Mouse (Mus musculus): ENCODE data around the gene Mtr.

DNA sequence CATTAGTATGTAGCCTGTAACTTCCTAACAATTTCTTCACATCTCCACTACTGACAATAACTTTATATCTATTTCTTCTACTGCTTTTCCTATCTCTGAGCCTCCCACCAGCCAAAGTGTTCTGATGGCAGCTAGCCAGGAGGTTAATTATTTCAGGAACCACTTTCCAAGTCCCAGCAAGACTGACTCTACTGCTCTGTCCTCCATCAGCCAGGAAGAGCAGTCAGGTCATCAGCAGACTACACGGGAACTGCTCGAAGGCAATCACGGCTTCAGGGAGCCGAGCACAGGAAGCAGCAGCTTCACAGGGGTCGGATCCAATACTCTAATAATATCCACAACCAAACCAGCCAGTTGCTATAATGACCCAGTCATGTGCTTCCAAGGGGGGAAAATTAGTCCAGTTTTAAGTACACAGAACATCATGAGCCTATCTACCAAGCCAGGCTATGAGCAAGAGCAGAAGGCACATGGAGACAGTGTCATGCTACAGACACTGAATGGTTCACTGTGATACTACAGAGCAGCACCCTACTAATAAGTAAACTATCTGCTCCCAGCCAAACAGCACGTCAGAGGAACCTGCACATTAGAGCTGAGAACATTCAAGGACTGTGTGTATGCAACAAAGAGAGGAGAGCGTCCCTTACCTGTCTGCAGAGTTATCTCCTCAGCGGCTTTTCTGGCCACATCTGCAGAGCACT lies 8.6 kb downstream of the Mtr start:
- TF ChIP-seq GATA1 (IDR thresholded peaks at IDR 0.05; ENCODE audit: borderline replicate concordance, low read length), result no peak
- no peak for TF ChIP-seq CTCF (IDR thresholded peaks at IDR 0.05; ENCODE audit: low read depth, low read length)
- TF ChIP-seq POLR2AphosphoS5 (IDR thresholded peaks at IDR 0.05; ENCODE audit: insufficient replicate concordance, low read depth, low read length), result no peak
- TF ChIP-seq TAL1 (conservative IDR thresholded peaks at IDR 0.05; ENCODE audit: low read depth, low read length), result no peak
